Mouse (Mus musculus) spleen, postnatal 14 days (tissue): Measurements from ENCODE around the gene Troap.

Source experiments
- DNase-seq, 2 experiments: peaks; one replicate each; pipeline ENCODE4 v3.0.0; 2021 to 2022; ENCODE audit warnings: low spot score in 2 of 2

The Troap gene

GRCm38 (mm10) chr15:99085997-99086396 is 11.6 kb downstream of the Troap start:
- no peak for DNase-seq

DNA sequence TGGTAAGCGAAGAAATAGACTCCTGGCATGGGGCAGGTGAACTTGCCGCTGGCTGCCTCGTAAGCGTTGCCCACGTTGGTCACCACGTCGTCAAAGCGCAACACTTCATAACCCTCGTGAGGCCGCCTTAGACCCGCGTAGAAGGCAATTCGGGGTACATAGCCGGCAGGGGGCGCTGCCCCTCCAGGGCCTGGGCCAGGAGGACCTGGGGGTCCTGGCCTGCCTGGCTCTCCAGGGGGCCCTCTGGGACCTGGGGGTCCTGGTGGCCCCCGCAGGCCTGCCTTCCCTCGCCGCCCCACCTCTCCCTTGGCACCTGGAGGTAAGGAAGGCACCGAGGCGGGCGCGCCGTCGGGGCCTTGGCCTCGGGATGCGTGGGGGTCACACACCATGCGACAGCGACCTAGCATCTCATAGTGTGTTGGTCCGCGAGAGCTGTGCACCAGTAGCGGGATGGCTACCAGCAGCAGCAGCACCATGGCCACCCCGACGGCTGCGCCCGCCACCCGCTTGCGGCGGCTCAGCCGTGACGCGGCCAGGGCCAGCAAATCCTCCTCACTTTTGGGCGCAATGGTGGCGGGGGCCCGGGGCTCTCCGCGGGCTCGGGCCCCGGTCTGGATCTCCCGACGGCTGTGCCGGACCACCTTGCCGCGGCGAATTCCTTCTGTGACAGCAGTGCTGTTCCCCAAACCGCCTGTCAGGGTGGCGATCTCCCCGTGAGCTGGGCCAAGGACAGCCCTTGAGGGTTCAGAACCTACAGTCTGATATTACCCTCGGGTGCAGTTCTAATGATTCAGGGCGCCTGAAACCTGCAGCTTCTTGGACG is 13.1 kb downstream of the Troap start, which contains the start of gene C1ql4:
C1ql4 (minus strand) TSS at position 565 of the 823 bp plus-strand sequence.
- no peak for DNase-seq

DNA sequence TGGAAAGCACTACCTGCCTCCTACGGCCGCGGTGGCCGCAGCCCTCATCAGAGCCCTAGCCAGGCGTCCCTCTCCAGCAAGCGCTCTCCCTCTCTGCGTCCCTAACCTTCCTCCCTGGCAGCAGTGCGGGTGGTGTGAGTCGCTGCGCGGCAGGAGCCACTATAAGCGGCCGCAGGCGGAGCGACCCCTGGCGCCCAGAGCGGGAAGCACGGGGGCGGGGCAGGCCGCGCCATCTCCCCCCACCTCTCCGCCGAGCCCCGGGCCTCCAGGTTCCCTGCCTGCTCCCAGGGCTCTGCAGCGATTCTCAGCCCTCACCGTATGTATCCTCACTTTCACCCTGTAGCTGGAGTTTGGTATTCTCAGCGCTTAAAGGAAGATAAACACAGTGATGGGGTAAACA is 13.9 kb downstream of the Troap start:
- DNase-seq, result peak; percentile 46 to 72

DNA sequence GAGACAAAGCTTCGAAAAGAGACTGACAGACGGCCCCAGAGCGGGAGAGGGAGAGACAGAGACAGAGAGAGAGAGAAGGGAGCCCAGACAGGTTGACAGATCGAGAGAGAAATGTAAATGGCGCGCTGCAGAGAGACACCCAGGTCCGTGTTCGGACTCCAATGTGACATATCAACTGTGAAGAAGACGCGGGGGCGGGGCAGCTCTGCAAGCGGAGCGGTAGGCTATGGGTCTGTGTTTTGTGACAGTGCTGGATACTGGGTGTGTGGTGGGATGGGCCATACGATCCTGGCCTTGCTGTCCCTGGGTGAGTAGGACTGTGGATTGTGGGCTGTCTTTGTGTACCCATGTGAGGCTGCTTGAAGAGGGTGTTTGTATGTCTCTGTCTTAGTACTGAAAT is 14.7 kb downstream of the Troap start:
- no peak for DNase-seq

GRCm38 (mm10) chr15:99092870-99093269 is 18.5 kb downstream of the Troap start, which contains the start of gene Dnajc22:
TSS of gene Dnajc22 (plus strand) at chr15:99093170.
- DNase-seq, result no peak

DNA sequence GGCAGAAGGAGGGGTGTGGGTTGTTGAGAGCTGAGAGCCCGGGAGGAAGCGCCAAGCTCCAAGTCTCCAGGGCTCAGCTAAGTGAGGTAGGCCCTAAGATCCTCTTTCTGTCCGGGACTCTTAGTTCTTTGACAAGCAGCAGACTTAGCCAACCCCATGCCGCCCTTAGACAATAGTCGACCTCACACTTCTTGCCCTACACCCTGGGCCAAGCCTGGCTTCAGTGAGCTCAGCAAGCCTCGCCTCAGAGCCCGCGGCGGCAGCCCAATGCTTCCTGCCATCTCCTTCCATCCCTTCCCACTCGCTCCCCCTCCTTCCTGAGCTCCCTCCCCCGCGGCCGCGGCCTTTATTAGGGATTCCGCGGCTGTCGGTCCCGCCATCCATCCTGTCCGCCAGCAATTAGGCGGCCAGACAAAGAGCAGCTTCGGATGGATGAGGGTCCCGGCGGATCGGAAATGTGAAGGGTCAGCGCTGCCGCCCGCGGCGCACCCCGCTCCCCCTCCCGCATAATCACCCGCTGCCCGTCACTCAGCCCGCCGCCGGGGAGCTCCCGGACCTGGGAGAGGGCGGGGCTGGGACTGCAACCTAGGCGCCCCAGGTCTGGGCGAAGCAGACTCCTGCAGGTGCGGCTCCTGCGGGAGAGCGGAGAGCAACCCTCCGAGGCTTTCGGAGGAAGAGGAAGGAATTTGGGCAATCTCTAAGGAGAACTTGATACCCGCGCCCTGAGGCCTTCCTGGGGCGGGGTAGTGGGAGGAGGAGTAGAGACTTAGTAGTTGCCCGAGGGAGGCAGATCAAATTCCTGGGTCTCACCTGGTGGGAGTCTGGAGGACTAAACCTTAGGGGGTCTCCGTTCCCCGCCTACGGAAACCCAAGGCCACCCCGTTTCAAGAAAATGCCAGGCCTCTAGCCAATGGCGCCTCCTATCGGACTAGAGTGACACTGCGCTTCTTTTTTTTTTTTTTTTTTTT is 19.2 kb downstream of the Troap start:
- no peak for DNase-seq

DNA sequence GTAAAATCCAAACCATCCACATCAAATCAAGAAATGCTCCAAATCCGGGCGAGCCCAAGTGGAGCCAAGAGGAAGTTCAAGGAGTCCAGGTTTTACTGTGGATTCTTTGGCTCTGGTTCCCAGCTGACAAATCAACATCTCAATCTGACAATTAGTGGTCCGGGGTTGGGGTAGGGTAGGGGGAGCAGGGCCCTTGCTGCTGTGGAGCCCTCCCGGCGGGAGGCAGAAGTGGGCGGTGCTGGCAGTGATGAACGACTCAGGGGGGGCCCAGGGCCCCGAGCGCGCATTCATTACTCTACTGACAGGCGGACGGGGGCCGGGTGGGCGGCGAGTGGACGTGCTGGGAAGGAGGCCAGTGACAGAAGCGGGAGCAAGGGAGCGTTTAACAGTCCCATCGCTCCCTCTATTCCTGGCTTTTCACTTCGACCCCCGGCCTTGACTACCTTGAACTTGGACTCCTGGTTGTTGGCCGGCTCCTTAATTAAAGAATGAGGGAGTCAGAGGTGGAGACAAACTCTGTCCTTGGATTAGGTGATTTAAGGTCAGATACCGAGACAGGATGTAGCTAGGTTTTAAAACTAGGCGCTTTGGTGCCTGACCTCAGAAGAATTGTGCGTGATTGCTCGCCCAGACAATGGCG is 20.4 kb downstream of the Troap start:
- DNase-seq, result no peak

- no peak for DNase-seq
Measured at GRCm38 (mm10) chr15:99095356-99095755, 21.0 kb downstream of the Troap start.

DNA sequence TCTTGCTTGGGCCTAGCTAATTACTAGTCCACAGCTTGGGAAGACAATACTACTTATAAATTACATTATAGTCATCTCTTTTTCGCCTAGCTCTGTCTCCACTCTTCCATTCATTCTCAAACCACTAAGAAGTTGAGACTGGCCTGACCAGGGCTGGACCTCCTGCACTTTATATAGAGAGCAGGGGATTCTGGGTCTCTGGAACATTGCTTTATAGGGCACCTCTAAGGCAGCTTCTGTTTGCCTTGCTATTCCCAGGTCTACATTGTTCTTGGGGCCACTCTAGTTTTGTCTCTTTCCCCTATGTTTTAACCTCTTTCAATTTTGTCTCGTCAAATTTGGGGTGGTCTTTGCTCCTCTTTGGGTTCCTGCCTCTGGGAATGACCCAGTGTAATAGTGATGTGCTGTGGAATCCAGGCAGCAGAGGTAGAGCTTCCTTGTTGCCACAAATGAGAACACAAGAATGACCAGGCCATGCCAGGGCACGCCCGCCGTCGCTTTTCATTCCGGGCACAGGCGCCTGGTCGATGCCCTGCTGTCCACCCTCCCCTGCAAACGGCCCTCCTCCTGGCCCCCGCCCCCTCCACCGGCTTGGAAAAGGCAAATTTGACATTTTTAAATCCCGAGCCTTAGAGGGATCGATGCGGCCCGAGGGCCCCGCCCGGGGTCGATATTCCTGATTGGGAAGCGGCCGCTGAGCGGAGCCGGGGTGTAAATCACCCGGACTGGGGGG is 21.9 kb downstream of the Troap start:
- no peak for DNase-seq

- no peak for DNase-seq
Measured at GRCm38 (mm10) chr15:99096831-99097500, 22.6 kb downstream of the Troap start.

GRCm38 (mm10) chr15:99097840-99098492 is 23.6 kb downstream of the Troap start:
- DNase-seq, result no peak

DNA sequence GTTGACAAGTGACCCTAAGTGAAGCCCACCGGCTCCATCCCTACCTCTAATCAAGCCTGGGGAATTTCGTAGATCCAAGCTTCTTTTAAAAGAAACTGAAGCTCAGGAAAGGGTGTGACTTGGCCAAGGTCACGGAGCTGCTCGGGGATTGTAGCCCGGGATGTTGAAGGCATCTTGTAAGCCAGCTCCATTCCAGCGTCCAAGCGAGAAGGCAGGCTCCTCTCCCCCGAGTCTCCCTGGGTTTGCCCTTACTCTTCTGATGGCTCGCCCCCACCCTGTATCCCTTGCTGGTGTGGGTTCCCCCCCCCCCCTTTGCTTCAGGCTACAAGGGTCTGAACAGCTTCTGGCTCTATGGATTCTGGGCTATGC is 24.1 kb downstream of the Troap start:
- no peak for DNase-seq

DNA sequence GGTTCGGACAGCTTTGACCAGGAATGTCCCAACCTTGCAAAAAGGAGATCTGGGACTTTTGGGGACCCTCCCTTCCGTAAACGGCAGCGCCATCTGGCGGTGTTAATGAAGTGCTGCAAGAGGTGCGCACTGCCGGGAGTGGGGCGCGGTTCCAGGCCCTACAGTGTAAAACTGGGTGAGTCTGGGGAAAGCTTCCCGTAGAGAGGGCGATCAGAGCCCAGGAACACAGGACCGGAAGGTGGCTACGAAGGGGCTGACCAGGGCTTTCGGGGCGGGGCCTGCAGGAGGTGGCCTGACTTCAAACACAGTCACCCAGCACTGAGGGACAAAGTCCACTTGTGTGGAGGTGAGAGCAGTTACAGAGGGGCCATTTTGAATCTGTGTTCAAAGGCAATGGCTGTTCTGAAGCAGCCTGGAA is 24.8 kb downstream of the Troap start:
- no peak for DNase-seq

GRCm38 (mm10) chr15:99099984-99100383 is 25.6 kb downstream of the Troap start:
- DNase-seq, result no peak

DNA sequence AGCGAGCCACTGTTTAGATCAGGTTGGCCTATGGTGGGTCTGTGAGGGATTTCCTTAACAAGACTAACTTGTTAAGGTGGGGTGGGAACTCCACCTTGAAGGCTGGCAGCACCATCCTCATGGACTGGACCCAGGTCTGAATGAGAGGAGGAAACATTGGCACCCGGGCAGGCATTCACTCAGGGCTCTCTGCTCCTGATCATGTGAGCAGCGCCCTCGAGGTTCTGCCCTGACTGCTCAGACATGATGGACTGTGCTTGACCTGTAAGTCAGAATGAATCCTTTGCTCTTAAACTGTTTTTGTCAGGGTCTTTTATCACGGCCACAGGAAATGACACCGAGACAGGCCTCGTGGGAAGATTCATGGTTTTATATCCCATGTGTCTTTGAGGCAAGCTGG is 30.9 kb downstream of the Troap start:
- DNase-seq, result no peak

DNA sequence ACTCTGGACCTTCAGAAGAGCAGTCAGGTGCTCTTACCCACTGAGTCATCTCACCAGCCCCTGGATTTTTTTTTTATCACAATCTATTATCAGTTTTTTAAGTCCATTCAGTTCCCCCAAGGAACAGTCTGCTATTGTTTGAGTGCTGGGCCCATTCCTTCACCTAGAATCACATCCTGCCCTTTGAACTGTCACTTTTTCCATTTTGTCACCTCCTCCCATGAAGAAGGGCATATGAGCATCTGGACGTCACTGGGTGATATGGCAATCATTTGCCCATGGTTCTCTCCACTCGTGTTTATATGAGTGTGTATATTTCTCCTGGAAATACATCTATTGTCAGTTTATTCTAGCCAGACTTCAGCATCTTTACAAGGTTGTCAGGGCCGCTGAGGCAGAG is 33.5 kb downstream of the Troap start:
- no peak for DNase-seq

DNA sequence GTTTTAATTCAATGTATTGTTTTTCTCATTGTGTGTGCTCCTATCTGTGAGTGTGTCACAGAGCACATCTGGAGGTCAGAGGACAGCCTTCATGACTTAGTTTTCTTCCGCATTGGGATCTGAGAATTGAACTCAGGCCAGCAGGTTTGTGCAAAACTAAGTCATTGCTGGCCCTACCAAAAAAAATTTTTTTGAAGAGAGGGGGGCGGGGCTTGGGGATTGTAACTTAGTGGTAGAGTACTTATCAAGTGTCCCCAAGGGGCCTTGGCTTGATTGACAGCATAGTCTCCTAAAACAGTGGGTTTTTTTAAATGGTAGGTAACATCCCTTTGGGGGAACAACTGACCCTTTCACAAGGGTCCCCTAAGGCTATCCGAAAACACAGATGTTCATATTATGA is 36.8 kb downstream of the Troap start:
- DNase-seq, result no peak

- DNase-seq, result no peak
Measured at GRCm38 (mm10) chr15:99111809-99112208, 37.4 kb downstream of the Troap start.

- no peak for DNase-seq
Measured at GRCm38 (mm10) chr15:99112843-99113395, 38.5 kb downstream of the Troap start.

- no peak for DNase-seq
Measured at GRCm38 (mm10) chr15:99113396-99113975, 39.1 kb downstream of the Troap start.
